Mouse (Mus musculus): ENCODE measurements at regions not wholly inside any gene's neighbourhood (a gene's known extent, or its start where the extent isn't known, plus 50 kb on each side); places are given as distances from the start of the nearest gene placed in this dataset.

GRCm38 (mm10) chr16:92899704-92900103 is 73.8 kb upstream of the Runx1 start:
- TF ChIP-seq CTCF (IDR thresholded peaks at IDR 0.05; ENCODE audit: low read depth, low read length) (no peak), GATA1 (IDR thresholded peaks at IDR 0.05; ENCODE audit: borderline replicate concordance, low read length) (no peak)
